Mouse (Mus musculus) myocyte (in vitro differentiated cells): ENCODE data around the gene Cbx8. TPM values are rescaled to one million over a fixed set of nuclear protein-coding genes. Genes with fewer than 3 reads are reported as not detected.

Source experiments
- H3K27me3 ChIP-seq: one replicate; pipeline ENCODE4 v1.6.1; 2011; ENCODE audit not compliant: control insufficient read depth, insufficient read depth, insufficient read length
- H3K36me3 ChIP-seq: one replicate; pipeline ENCODE4 v1.6.1; 2011; ENCODE audit not compliant: control insufficient read depth, insufficient read depth
- H3K4me2 ChIP-seq: one replicate; pipeline ENCODE4 v1.6.1; 2011; ENCODE audit warnings: low read depth, control low read depth
- H3K4me3 ChIP-seq: one replicate; pipeline ENCODE4 v1.5.1; 2011; ENCODE audit warnings: mild to moderate bottlenecking, control low read depth, moderate library complexity
- H3K79me2 ChIP-seq: one replicate; pipeline ENCODE4 v1.6.1; 2011; ENCODE audit not compliant: control insufficient read depth, insufficient read depth
- H3ac ChIP-seq: one replicate; pipeline ENCODE4 v1.6.1; 2011; ENCODE audit not compliant: control insufficient read depth, insufficient read length
- CEBPB ChIP-seq: IDR thresholded peaks from 2 replicates; pipeline ENCODE4 v1.6.1; 2011; ENCODE audit warnings: mild to moderate bottlenecking, moderate library complexity; ENCODE audit not compliant: poor library complexity, insufficient read depth, severe bottlenecking
- E2F4 ChIP-seq: IDR thresholded peaks from one replicate; pipeline ENCODE4 v1.6.1; 2011; ENCODE audit warnings: mild to moderate bottlenecking, control low read depth, moderate library complexity; ENCODE audit not compliant: insufficient read depth
- MAX ChIP-seq: IDR thresholded peaks from one replicate; pipeline ENCODE4 v1.6.1; 2011; ENCODE audit warnings: low read depth, mild to moderate bottlenecking, control low read depth
- MYOD1 ChIP-seq, 3 experiments: IDR thresholded peaks; one replicate each; pipeline ENCODE4 v1.6.1; 2011; ENCODE audit warnings: control low read depth in 2 of 3, low read depth in 2 of 3, mild to moderate bottlenecking in 2 of 3, moderate library complexity in 1 of 3; ENCODE audit not compliant: insufficient read length in 2 of 3, control insufficient read depth in 1 of 3
- MYOG ChIP-seq, 3 experiments: IDR thresholded peaks; one replicate each; pipeline ENCODE4 v1.6.1; 2011; ENCODE audit warnings: control low read depth in 2 of 3, low read depth in 2 of 3, mild to moderate bottlenecking in 2 of 3; ENCODE audit not compliant: insufficient read length in 2 of 3, control insufficient read depth in 1 of 3, insufficient read depth in 1 of 3
- POLR2A ChIP-seq: IDR thresholded peaks from one replicate; pipeline ENCODE4 v1.6.1; 2011; ENCODE audit warnings: low read depth, mild to moderate bottlenecking, control low read depth, moderate library complexity; ENCODE audit not compliant: insufficient read length
- POLR2AphosphoS2 ChIP-seq: IDR thresholded peaks from one replicate; pipeline ENCODE4 v1.6.1; 2011; ENCODE audit warnings: low read depth, control low read depth; ENCODE audit not compliant: insufficient read length
- REST ChIP-seq: IDR thresholded peaks from one replicate; pipeline ENCODE4 v1.6.1; 2011; ENCODE audit warnings: mild to moderate bottlenecking, control low read depth, moderate library complexity; ENCODE audit not compliant: insufficient read depth, insufficient read length
- SRF ChIP-seq: IDR thresholded peaks from one replicate; pipeline ENCODE4 v1.6.1; 2011; ENCODE audit warnings: low read depth; ENCODE audit not compliant: control insufficient read depth, insufficient read length
- TCF12 ChIP-seq: IDR thresholded peaks from one replicate; pipeline ENCODE4 v1.6.1; 2011; ENCODE audit warnings: mild to moderate bottlenecking, control low read depth; ENCODE audit not compliant: poor library complexity, insufficient read depth, severe bottlenecking
- TCF3 ChIP-seq: IDR thresholded peaks from one replicate; pipeline ENCODE4 v1.6.1; 2011; ENCODE audit warnings: low read depth, control low read depth; ENCODE audit not compliant: insufficient read length
- USF1 ChIP-seq: IDR thresholded peaks from one replicate; pipeline ENCODE4 v1.6.1; 2011; ENCODE audit warnings: low read depth, mild to moderate bottlenecking, control low read depth, moderate library complexity
- polyA plus RNA-seq: library from polyadenylated mRNA; unstranded; fragments of >200 nt; fragmentation: generic; extraction: Trizol; gene quantifications from one replicate; pipeline ENCODE4 v1.2.1, GENCODE M21; 2012; ENCODE audit warnings: missing spikeins

Cbx8 gene
- polyA plus RNA-seq, 1 experiment = 4.9 TPM

DNA sequence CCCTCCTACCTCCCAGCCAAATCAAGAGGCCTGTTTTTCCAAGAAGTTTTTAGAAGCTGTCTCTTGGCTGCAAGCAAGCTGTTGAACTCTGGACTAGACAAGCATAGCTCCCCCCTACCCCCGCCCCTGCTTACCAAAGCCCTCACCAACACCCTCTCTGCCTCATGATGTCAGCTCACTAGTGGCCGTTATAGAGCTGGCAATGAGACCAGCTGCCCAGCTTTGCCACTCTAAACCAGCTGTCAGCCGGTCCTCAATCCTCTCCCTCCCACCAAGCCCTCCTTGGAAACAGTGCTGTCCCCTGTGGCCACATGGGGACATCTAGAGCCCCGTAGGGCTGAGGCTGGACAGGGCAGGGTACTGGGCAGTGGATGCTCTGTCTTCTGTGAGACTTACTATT is 45.3 kb downstream of the Cbx8 start:
- peak in 2 of 3 experiments; percentile 4 to 52 for TF ChIP-seq MYOG (IDR thresholded peaks at IDR 0.05; ENCODE audit: control insufficient read depth in 1 of 3, insufficient read depth in 1 of 3, insufficient read length in 2 of 3, low read depth in 2 of 3)
- TF ChIP-seq E2F4 = no peak
- TF ChIP-seq TCF12 = no peak
- TF ChIP-seq TCF3 = no peak
- TF ChIP-seq MYOD1 (IDR thresholded peaks at IDR 0.05; ENCODE audit: control insufficient read depth in 1 of 3, insufficient read length in 2 of 3, low read depth in 2 of 3) = peak in 2 of 3 experiments; percentile 14 to 42
- H3K4me2 ChIP-seq = no peak overlapping the region

DNA sequence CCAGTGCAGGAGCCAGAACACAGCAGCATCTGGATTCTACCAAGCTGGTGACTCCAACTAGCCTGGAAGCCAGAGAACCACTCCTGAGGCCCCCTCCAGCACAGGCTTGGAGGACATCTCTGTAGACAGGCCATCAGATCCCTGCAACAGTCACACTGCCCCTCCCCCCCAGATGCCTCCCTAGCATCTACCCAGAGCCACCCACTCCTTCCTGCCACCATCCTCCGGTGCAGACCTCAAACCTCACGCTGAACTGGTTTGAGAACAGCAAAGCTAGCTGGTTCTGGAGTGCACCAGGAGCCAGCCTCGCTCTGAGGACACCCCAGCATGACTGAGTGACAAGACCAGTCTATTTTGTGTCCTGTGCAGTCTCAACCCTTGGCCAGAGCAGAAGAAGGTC is 48.0 kb downstream of the Cbx8 start:
- TF ChIP-seq TCF3 (no peak), POLR2A (no peak), MYOG (IDR thresholded peaks at IDR 0.05; ENCODE audit: control insufficient read depth in 1 of 3, insufficient read depth in 1 of 3, insufficient read length in 2 of 3, low read depth in 2 of 3) (no peak), REST (no peak), USF1 (no peak), MYOD1 (IDR thresholded peaks at IDR 0.05; ENCODE audit: control insufficient read depth in 1 of 3, insufficient read length in 2 of 3, low read depth in 2 of 3) (no peak), MAX (no peak), SRF (no peak), TCF12 (no peak), POLR2AphosphoS2 (no peak), CEBPB (no peak), E2F4 (no peak)
- peaks cover 12% of the 10 kb centered on the region for H3K27me3 ChIP-seq
- no peak overlapping the region for H3ac ChIP-seq
- H3K4me3 ChIP-seq = no peak overlapping the region
- H3K4me2 ChIP-seq = no peak overlapping the region
- no peaks in the 10 kb centered on the region for H3K79me2 ChIP-seq
- no peaks in the 10 kb centered on the region for H3K36me3 ChIP-seq

More for the DNA sequence above, 45.3 kb downstream of the Cbx8 start:
- H3ac ChIP-seq = no peak overlapping the region
- H3K36me3 ChIP-seq = no peaks in the 10 kb centered on the region
- no peaks in the 10 kb centered on the region for H3K79me2 ChIP-seq
- peaks cover 12% of the 10 kb centered on the region for H3K27me3 ChIP-seq
- no peak overlapping the region for H3K4me3 ChIP-seq

DNA sequence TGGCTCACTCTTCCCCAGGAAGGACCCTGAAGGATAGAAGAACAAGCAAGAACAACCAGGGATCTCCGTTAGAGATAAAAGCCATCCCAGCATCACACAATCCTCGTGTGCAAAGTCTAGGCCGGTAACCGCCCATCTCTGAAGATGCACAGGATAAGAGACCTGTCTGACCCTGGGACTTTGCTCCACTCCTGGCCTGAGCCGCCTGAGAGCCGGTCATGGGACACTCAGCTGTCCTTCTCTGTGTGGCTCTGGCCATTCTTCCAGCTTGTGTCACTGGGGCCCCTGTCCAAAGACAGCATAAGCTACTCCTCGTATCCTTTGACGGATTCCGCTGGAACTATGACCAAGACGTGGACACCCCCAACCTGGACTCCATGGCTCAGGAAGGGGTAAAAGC is 52.8 kb downstream of the Cbx8 start, which contains the start of gene Enpp7:
Enpp7 (plus strand) TSS at position 190 of the 400 bp plus-strand sequence.
- TF ChIP-seq REST (no peak), TCF12 (no peak), POLR2AphosphoS2 (no peak)
- no peak within 1 kb of the TSS for H3K4me3 ChIP-seq
- H3K79me2 ChIP-seq = no peaks in the 10 kb centered on the region
- H3K4me2 ChIP-seq = no peak within 1 kb of the TSS
- peaks cover 1% of the 10 kb centered on the region for H3K27me3 ChIP-seq
- H3K36me3 ChIP-seq = no peaks in the 10 kb centered on the region
- no peak within 1 kb of the TSS for H3ac ChIP-seq

Other genes with a start within 250 kb of the Cbx8 start
- not detected for gene Rbfox3, start 129.4 kb downstream of the Cbx8 start, polyA plus RNA-seq
- not detected for gene Enpp7, start 52.8 kb downstream of the Cbx8 start, polyA plus RNA-seq
- gene Cbx2, start 18.0 kb downstream of the Cbx8 start, polyA plus RNA-seq = 10.2 TPM
- 29.9 TPM for gene Cbx4, start 45.3 kb upstream of the Cbx8 start, polyA plus RNA-seq
- gene Tbc1d16, start 187.5 kb upstream of the Cbx8 start, polyA plus RNA-seq = 8.5 TPM
- gene Ccdc40, start 187.6 kb upstream of the Cbx8 start, polyA plus RNA-seq = 0.07 TPM
- 86.4 TPM for gene Gaa, start 226.9 kb upstream of the Cbx8 start, polyA plus RNA-seq